Mouse (Mus musculus): ENCODE measurements at regions not wholly inside any gene's neighbourhood (a gene's known extent, or its start where the extent isn't known, plus 50 kb on each side); places are given as distances from the start of the nearest gene placed in this dataset.

DNA sequence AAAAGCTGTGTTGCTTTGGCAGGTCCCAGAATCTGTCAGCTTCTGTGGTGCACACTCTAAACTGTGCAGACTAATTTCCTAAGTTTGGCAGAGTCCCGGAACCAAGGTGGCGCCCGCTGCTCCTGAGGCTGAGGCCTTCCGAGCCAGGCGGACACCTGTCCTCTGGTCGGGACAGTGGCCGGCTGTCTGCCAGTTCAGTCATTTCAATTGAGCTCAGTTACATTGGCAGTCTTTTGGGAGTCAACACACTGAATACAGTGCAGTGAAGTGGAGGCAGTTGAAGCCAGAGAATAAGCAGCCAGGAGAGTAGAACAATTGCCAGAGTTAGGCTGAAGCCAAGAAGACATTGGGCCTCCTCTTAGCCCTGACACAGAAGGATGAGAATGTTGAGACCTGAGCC, 164.2 kb downstream of the Cdh19 start:
- TF ChIP-seq EP300 (IDR thresholded peaks at IDR 0.05; ENCODE audit: insufficient read depth, low read depth, low read length) (no peak), CTCF (IDR thresholded peaks at IDR 0.05; ENCODE audit: low read depth, low read length) (no peak)
